Mouse (Mus musculus): ENCODE results near the gene Olfr486. TPM values are rescaled to one million over a fixed set of nuclear protein-coding genes. Genes with fewer than 3 reads are reported as not detected.
"Not testable (repeated sequence)": the region's sequence is repeated elsewhere in the genome, so short reads cannot be mapped to it uniquely, and the experiment has no call there.

Olfr486 gene
- not detected in 2 replicates for polyA plus RNA-seq (2012; rRNA removed)

DNA sequence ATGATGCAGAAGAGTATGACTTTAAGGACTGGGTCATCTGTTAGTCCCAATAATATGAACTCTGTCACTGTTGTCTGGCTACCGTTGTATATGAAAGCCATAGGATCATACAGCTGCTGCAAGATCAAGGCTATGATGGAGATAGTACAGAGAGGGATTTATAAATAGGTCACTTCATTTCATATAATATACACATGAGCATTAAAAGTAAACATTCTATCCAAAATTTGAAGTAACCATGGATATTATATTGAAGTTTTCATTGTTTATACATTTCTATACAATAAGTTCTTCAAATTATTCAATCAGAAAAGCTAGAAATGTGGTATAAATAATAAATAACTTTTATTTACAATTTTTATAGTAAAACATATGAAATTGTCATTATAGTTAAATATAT, at the start of gene Olfr486:
Gene Olfr486, minus strand, starts transcription at position 101 of the 400 bp plus-strand sequence.
- not testable (repeated sequence) for DNase-seq (ENCODE audit: low read depth)

DNA sequence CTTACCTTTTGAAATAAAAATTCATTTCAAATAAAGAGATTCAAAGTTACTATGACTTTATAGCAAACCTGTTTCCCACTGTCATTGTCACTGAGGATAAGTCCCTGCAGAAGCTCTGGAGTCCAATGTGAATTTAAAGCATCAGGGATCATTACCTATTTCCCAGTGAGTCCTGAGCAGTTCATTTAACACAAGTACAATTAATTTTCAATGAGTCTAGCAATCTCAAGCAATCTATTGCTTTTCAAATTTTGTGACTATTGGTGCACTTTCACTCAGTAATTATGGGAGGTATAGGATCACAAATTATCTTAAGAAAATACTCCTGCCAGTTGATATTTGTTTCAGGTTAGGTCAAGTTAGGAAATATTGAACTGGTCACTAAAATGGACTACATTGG, 42.0 kb upstream of the Olfr486 start, which contains the start of gene Olfr487:
Gene Olfr487, minus strand, starts transcription at position 101 of the 400 bp plus-strand sequence.
- not testable (repeated sequence) for DNase-seq (ENCODE audit: low read depth)

DNA sequence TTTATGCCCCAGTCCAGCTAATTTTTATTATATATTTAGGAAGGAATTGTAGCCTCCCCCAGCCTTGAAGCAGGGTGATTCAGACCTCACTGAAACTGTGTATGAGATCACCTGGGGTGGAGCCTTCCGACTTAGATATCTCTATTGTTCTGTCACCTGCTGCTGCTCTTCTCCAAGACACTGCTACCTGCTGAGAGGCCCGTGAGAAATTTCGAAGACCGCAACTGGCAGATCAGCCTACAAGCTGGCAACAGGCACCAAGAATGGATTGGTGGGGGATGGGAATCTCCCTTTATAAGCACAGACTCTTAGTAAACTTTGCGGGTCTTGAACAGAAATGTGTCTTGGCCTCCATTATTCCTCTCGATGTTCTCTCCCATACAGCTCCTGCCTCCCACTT, 24.4 kb upstream of the Olfr486 start:
- DNase-seq (ENCODE audit: low read depth) = no peak
- TF ChIP-seq POLR2A (IDR thresholded peaks at IDR 0.05; ENCODE audit: borderline replicate concordance, extremely low read depth, insufficient read depth, insufficient read length, poor library complexity, severe bottlenecking) = no peak
- TF ChIP-seq CTCF (IDR thresholded peaks at IDR 0.05; ENCODE audit: borderline replicate concordance, extremely low read depth, insufficient read depth, insufficient read length) = no peak

DNA sequence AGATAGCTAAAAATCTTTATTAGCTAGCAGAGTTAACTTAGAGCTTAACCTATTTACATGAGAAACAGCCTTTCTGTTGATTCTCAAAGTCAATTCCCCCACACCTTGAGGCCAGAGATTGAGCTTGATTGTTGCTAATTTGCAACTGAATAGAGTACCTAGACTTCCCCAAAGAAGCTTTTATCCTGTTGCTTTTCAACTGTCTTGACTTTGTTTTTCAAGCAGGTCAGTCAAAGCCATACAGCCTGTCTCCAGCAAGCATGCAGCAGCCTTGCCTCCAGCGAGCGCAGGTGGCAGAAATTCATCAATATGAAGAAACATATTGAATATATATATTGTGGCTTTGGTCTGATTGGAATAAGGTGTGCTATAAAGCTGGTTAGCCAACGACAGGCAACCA, 23.8 kb upstream of the Olfr486 start:
- DNase-seq (ENCODE audit: low read depth) = not testable (repeated sequence)

DNA sequence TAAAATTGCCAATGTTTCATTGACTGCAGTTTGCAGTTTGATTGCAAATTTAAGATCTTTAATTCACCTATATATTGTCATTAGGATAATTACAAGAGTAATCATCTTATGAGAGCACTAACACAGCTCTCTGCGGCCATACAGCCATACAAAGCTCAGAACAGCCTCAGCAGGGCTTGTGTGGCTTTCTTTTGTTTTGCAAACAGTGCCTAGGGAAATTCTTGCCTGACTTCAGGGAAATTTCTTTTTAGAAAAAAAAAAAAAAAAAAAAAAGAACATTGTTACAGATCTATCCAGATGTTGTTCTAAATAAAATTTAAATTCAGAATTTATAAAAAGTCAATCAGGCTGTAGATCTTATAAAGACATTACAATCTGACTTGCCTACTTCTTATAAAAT, 20.2 kb upstream of the Olfr486 start:
- DNase-seq (ENCODE audit: low read depth) = not testable (repeated sequence)

DNA sequence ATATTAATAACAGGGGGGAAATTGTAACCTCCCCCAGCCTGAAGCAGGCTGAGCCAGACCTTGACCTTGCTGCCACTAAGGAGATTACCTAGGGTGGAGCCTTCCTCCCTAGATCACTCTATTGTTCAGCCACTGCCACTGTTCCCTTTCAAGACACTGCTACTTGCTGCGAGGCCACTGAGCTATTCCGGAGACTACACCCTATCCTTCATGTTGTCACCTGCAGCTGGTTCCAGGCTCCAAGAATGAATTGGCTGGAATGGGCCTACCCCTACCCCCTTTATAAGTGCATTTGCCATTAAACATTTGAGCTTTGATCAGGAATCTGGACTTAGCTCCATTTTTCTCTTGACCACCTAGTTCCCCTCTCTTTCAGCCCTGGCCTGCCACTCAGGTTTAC, 18.7 kb upstream of the Olfr486 start:
- not testable (repeated sequence) for DNase-seq (ENCODE audit: low read depth)

DNA sequence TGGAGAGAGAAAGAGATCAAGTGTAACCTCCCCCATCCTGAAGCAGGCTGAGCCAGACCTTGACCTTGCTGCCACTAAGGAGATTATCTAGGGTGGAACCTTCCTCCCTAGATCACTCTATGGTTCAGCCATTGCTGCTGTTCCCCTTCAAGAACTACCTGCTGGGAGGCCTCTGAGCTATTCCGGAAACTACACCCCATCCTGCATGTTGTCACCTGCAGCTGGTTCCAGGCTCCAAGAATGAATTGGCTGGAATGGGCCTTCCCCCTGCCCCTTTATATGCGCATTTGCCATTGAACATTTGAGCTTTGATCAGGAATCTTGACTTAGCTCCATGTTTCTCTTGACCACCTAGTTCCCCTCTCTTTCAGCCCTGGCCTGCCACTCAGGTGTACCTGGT, 12.7 kb upstream of the Olfr486 start:
- not testable (repeated sequence) for DNase-seq (ENCODE audit: low read depth)

DNA sequence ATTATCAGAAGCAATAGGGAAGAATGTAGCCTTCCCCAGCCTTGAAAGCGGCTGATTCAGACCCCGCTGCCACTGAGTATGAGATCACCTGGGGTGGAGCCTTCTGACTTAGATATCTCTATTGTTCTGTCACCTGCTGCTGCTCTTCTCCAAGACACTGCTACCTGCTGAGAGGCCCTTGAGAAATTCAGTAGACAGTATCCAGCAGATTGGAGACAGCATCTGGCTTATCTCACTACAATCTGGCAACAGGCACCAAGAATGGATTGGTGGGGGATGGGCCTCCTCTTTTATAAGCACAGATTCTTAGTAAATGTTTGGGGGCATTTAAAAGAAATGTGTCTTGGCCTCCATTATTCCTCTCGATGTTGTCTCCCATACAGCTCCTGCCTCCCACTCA, 11.9 kb upstream of the Olfr486 start:
- not testable (repeated sequence) for DNase-seq (ENCODE audit: low read depth)

DNA sequence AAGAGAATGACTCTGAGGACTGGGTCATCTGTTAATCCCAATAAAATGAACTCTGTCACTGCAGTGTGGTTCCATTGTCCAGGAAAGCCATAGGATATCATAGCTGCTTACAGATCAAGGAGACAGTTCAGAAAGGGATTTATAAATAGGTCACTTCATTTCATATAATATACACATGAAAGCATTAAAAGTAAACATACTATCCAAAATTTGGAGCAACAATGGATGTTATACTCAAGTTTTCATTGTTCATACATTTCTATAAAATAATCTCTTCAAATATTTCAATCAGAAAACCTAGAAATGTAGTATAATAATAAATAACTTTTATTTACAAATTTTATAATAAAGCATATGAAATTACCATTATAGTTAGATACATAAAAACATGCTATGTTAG, 12.8 kb downstream of the Olfr486 start, which contains the start of gene Olfr485:
Gene Olfr485, minus strand, starts transcription at position 101 of the 400 bp plus-strand sequence.
- no peak for DNase-seq (ENCODE audit: low read depth)
- TF ChIP-seq CTCF (IDR thresholded peaks at IDR 0.05; ENCODE audit: borderline replicate concordance, extremely low read depth, insufficient read depth, insufficient read length) (no peak), POLR2A (IDR thresholded peaks at IDR 0.05; ENCODE audit: borderline replicate concordance, extremely low read depth, insufficient read depth, insufficient read length, poor library complexity, severe bottlenecking) (no peak)

DNA sequence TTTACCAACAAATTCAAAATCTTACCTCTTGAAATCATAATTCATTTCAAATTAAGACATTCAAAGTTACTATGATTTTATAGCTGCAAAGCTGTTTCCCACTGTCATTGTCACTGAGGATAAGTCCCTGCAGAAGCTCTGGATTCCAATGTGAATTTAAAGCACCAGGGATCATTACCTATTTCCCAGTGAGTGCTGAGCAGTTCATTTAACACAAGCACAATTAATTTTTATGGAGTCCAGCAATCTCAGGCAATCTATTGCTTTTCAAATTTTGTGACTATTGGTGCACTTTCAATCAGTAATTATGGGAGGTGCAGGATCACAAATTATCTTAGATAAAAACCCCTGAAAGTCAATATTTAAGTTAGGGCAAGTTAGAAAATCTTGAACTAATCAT, 45.2 kb downstream of the Olfr486 start, which contains the start of gene Olfr484:
Gene Olfr484, minus strand, starts transcription at position 101 of the 400 bp plus-strand sequence.
- TF ChIP-seq POLR2A (IDR thresholded peaks at IDR 0.05; ENCODE audit: borderline replicate concordance, extremely low read depth, insufficient read depth, insufficient read length, poor library complexity, severe bottlenecking) (no peak), CTCF (IDR thresholded peaks at IDR 0.05; ENCODE audit: borderline replicate concordance, extremely low read depth, insufficient read depth, insufficient read length) (no peak)
- no peak for DNase-seq (ENCODE audit: low read depth)

Other genes starting within 250 kb of the Olfr486 start
- not detected in 2 replicates for gene Olfr473, start 242.3 kb downstream of the Olfr486 start, polyA plus RNA-seq (2012; rRNA removed)
- gene Olfr474, start 218.1 kb downstream of the Olfr486 start, polyA plus RNA-seq (2012; rRNA removed) = not detected in 2 replicates
- not detected in 2 replicates for gene Olfr476, start 207.9 kb downstream of the Olfr486 start, polyA plus RNA-seq (2012; rRNA removed)
- not detected in 2 replicates for gene Olfr477, start 186.0 kb downstream of the Olfr486 start, polyA plus RNA-seq (2012; rRNA removed)
- gene Olfr478, start 138.8 kb downstream of the Olfr486 start, polyA plus RNA-seq (2012; rRNA removed) = not detected in 2 replicates
- not detected in 2 replicates for gene Olfr479, start 122.0 kb downstream of the Olfr486 start, polyA plus RNA-seq (2012; rRNA removed)
- gene Olfr480, start 105.4 kb downstream of the Olfr486 start, polyA plus RNA-seq (2012; rRNA removed) = not detected in 2 replicates
- gene Olfr481, start 92.9 kb downstream of the Olfr486 start, polyA plus RNA-seq (2012; rRNA removed) = not detected in 2 replicates
- 0.03 TPM in 1 of 2 replicates, not detected in the other for gene Olfr482, start 75.2 kb downstream of the Olfr486 start, polyA plus RNA-seq (2012; rRNA removed)
- not detected in 2 replicates for gene Olfr483, start 71.9 kb downstream of the Olfr486 start, polyA plus RNA-seq (2012; rRNA removed)
- gene Olfr484, start 45.3 kb downstream of the Olfr486 start, polyA plus RNA-seq (2012; rRNA removed) = not detected in 2 replicates
- not detected in 2 replicates for gene Olfr485, start 12.9 kb downstream of the Olfr486 start, polyA plus RNA-seq (2012; rRNA removed)
- gene Olfr487, start 41.9 kb upstream of the Olfr486 start, polyA plus RNA-seq (2012; rRNA removed) = not detected in 2 replicates
- not detected in 2 replicates for gene Olfr488, start 85.6 kb upstream of the Olfr486 start, polyA plus RNA-seq (2012; rRNA removed)
- gene Olfr490, start 116.2 kb upstream of the Olfr486 start, polyA plus RNA-seq (2012; rRNA removed) = not detected in 2 replicates
- gene Olfr491, start 140.7 kb upstream of the Olfr486 start, polyA plus RNA-seq (2012; rRNA removed) = not detected in 2 replicates
- not detected in 2 replicates for gene Olfr492, start 150.9 kb upstream of the Olfr486 start, polyA plus RNA-seq (2012; rRNA removed)
- not detected in 2 replicates for gene Olfr493, start 174.2 kb upstream of the Olfr486 start, polyA plus RNA-seq (2012; rRNA removed)
- not detected in 2 replicates for gene Olfr494, start 192.6 kb upstream of the Olfr486 start, polyA plus RNA-seq (2012; rRNA removed)
- gene Olfr495, start 220.4 kb upstream of the Olfr486 start, polyA plus RNA-seq (2012; rRNA removed) = not detected in 2 replicates
- not detected in 2 replicates for gene Olfr497, start 247.7 kb upstream of the Olfr486 start, polyA plus RNA-seq (2012; rRNA removed)